Mouse (Mus musculus) MEL (cell line): ENCODE measurements around the gene Aplp2.

Source experiments
- BHLHE40 ChIP-seq: IDR thresholded peaks from 2 replicates; pipeline ENCODE4 v1.6.1; 2012; ENCODE audit warnings: low read depth, mild to moderate bottlenecking, inconsistent platforms, low read length, improper control_type of control experiment, borderline replicate concordance
- CHD1 ChIP-seq: IDR thresholded peaks from 2 replicates; pipeline ENCODE4 v1.6.1; 2012; ENCODE audit warnings: low read depth, mild to moderate bottlenecking, inconsistent platforms, low read length, improper control_type of control experiment
- CTCF ChIP-seq, 3 experiments: IDR thresholded peaks in 2 of 3; conservative IDR thresholded peaks in 1 of 3; 2 replicates each; pipeline ENCODE4 v1.5.1; 2011 to 2012; ENCODE audit warnings: low read length in 3 of 3, low read depth in 2 of 3, mild to moderate bottlenecking in 2 of 3, improper control_type of control experiment in 1 of 3, inconsistent platforms in 1 of 3, mixed read lengths in 1 of 3, moderate library complexity in 1 of 3; ENCODE audit not compliant: control insufficient read depth in 1 of 3, insufficient read depth in 1 of 3, poor library complexity in 1 of 3, severe bottlenecking in 1 of 3
- GATA1 ChIP-seq: IDR thresholded peaks from 2 replicates; pipeline ENCODE4 v1.6.1; 2011; ENCODE audit warnings: low read depth, low read length, improper control_type of control experiment
- JUND ChIP-seq: IDR thresholded peaks from 2 replicates; pipeline ENCODE4 v1.6.1; 2011; ENCODE audit warnings: low read depth, mild to moderate bottlenecking, improper control_type of control experiment, low read length
- MAFK ChIP-seq: IDR thresholded peaks from 2 replicates; pipeline ENCODE4 v1.6.1; 2011; ENCODE audit warnings: low read depth, mild to moderate bottlenecking, low read length, improper control_type of control experiment, borderline replicate concordance
- POLR2A ChIP-seq, 2 experiments: IDR thresholded peaks; 2 replicates each; pipeline ENCODE4 v1.6.1; 2011 to 2012; ENCODE audit warnings: low read length in 2 of 2, mild to moderate bottlenecking in 2 of 2, control low read depth in 1 of 2, improper control_type of control experiment in 1 of 2, low read depth in 1 of 2, moderate library complexity in 1 of 2; ENCODE audit not compliant: control insufficient read depth in 1 of 2, insufficient read depth in 1 of 2, poor library complexity in 1 of 2
- TAL1 ChIP-seq: IDR thresholded peaks from 2 replicates; pipeline ENCODE4 v1.6.1; 2012; ENCODE audit warnings: mild to moderate bottlenecking, inconsistent platforms, low read length, moderate library complexity, mixed read lengths
- TBP ChIP-seq: IDR thresholded peaks from 2 replicates; pipeline ENCODE4 v1.8.0; 2011; ENCODE audit warnings: low read depth, low read length, improper control_type of control experiment
- USF1 ChIP-seq: IDR thresholded peaks from 2 replicates; pipeline ENCODE4 v1.6.1; 2014; ENCODE audit warnings: low read depth, mild to moderate bottlenecking, inconsistent platforms, low read length, improper control_type of control experiment, moderate library complexity

DNA sequence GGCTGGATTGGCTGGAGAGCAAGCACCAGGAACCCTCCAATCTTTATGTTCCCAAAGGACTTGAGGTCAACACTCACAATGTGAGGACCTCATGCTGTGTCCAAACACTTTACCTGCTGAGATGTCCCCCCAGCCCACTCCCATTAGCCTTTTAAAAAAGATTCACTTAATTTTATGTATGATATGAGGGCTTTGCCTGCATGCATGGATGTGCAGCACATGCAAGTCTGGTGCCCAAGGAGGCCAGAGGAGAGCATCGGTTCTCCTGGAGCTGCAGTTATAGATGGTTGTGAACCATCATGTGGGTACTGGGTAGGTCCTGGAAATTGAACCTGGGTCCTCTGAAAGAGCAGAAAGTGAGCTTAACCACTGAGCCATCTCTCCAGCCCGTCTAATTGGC lies 27.9 kb upstream of the Aplp2 start:
- no peak for TF ChIP-seq CTCF (IDR thresholded peaks at IDR 0.05 in 2 of 3, conservative IDR thresholded peaks at IDR 0.05 in 1 of 3; ENCODE audit: control insufficient read depth in 1 of 3, insufficient read depth in 1 of 3, low read depth in 2 of 3, low read length in 3 of 3, poor library complexity in 1 of 3, severe bottlenecking in 1 of 3)
- no peak for TF ChIP-seq POLR2A (IDR thresholded peaks at IDR 0.05; ENCODE audit: control insufficient read depth in 1 of 2, insufficient read depth in 1 of 2, low read depth in 1 of 2, low read length in 2 of 2, poor library complexity in 1 of 2)
- no peak for TF ChIP-seq TBP
- TF ChIP-seq TAL1, result no peak
- no peak for TF ChIP-seq USF1
- TF ChIP-seq CHD1, result no peak
- no peak for TF ChIP-seq JUND
- TF ChIP-seq BHLHE40, result no peak
- TF ChIP-seq GATA1, result no peak
- no peak for TF ChIP-seq MAFK
